Mouse (Mus musculus) embryonic fibroblast, embryonic 13.5 days (primary cell): ENCODE data around the gene Rpl5.

Experiments
- CTCF ChIP-seq: IDR thresholded peaks from 2 replicates; pipeline ENCODE4 v1.5.1; 2011; ENCODE audit warnings: mild to moderate bottlenecking, control low read depth, low read length, moderate library complexity, borderline replicate concordance; ENCODE audit not compliant: insufficient read depth
- POLR2A ChIP-seq: IDR thresholded peaks from 2 replicates; pipeline ENCODE4 v1.6.1; 2011; ENCODE audit warnings: low read depth, mild to moderate bottlenecking, control low read depth, low read length, moderate library complexity

DNA sequence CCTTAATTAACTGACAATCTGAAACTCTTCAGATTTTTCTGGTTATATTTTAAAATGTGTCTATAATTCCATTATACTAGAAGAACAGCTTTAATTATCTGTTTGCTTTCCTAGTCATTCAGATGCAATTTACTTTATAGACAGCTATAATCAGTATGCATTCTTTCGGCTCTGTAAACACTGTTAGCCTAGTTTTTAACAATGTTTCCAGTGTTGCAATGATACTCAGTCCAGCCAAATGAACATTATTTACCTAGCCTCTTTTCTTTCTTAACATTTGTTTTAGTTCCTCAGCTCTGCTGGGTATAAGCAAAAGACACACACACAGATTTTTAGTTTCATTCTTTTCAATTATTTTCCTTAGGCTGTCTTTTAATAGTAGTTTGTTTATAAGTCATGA is 48.6 kb downstream of the Rpl5 start:
- TF ChIP-seq POLR2A (no peak), CTCF (no peak)
